Mouse (Mus musculus) E14TG2a.4 (cell line): ENCODE measurements at regions not wholly inside any gene's neighbourhood (a gene's known extent, or its start where the extent isn't known, plus 50 kb on each side); places are given as distances from the start of the nearest gene placed in this dataset.
A peak's percentile ranks its signal among the peaks of the same experiment; 100 is the strongest.

Experiments
- H3K27me3 ChIP-seq: 2 replicates; pipeline ENCODE4 v1.6.1; 2014; ENCODE audit warnings: low read length, control low read depth; ENCODE audit not compliant: insufficient read depth
- H3K36me3 ChIP-seq: 2 replicates; pipeline ENCODE4 v1.6.1; 2014; ENCODE audit warnings: low read length, control low read depth; ENCODE audit not compliant: insufficient read depth
- H3K4me1 ChIP-seq: replicated peaks from 2 replicates; pipeline ENCODE4 v1.6.1; 2014; ENCODE audit warnings: low read depth, low read length, control low read depth
- H3K4me3 ChIP-seq: replicated peaks from 2 replicates; pipeline ENCODE4 v1.5.1; 2014; ENCODE audit warnings: mild to moderate bottlenecking, low read length
- H3K9me3 ChIP-seq: 2 replicates; pipeline ENCODE4 v1.6.1; 2014; ENCODE audit warnings: low read length, control low read depth
- CTCF ChIP-seq: conservative IDR thresholded peaks from 2 replicates; pipeline ENCODE4 v1.5.1; 2014; ENCODE audit warnings: low read length
- NANOG ChIP-seq: IDR thresholded peaks from 2 replicates; pipeline ENCODE4 v1.6.1; 2014; ENCODE audit warnings: borderline replicate concordance, low read length, mixed read lengths
- POU5F1 ChIP-seq: IDR thresholded peaks from 2 replicates; pipeline ENCODE4 v1.6.1; 2014; ENCODE audit warnings: low read length, borderline replicate concordance

DNA sequence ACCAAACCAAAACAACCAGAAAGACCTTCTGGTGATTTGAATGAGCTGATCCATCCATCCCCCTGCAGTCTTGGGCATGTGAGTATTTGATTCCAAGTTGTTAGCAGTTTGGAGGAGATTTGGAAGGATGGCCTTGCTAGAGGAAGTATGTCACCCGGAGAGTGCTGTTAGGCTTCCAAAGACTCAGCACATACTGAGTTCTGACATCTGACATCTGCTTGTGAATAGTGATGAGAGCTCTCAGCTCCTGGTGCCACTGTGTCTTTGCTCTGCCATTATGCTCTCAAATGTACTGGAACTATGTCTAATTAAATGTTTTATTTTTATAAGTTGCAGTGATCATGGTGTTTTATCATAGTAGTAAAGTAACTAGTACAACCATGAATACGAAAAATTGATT lies 1184.2 kb downstream of the Kcnt2 start:
- H3K4me3 ChIP-seq = no peak overlapping the region
- H3K9me3 ChIP-seq = no peaks in the 10 kb centered on the region
- TF ChIP-seq POU5F1 = no peak
- TF ChIP-seq CTCF = no peak
- TF ChIP-seq NANOG = no peak

DNA sequence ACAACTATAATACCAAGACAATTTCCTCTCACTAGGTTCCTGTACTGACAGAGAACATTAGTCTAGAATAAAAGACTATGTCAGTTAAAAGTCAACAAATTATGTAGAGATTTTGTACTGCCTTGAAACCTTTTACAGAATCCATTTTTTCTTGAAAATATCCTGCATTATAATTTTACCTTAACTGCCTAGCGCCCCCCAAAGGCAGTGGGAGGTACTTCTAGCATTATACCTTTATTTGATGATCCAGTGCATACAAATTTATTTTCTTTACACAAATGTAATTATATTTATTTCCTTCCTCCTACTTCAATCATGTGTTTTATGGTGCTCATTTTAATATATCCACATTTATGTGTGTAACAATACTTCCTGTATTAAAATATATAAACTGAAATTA lies 1189.5 kb downstream of the Kcnt2 start:
- Histone ChIP-seq H3K36me3 (no peaks in the 10 kb centered on the region), H3K27me3 (no peaks in the 10 kb centered on the region), H3K4me1 (no peaks in the 10 kb centered on the region), H3K4me3 (no peak overlapping the region), H3K9me3 (no peaks in the 10 kb centered on the region)
- TF ChIP-seq NANOG (no peak), CTCF (peak; percentile 86)

More for the DNA sequence above, 1184.2 kb downstream of the Kcnt2 start:
- no peaks in the 10 kb centered on the region for H3K4me1 ChIP-seq
- H3K36me3 ChIP-seq = no peaks in the 10 kb centered on the region
- no peaks in the 10 kb centered on the region for H3K27me3 ChIP-seq

- Histone ChIP-seq H3K9me3 (no peaks in the 10 kb centered on the region), H3K4me1 (no peaks in the 10 kb centered on the region), H3K36me3 (no peaks in the 10 kb centered on the region), H3K27me3 (no peaks in the 10 kb centered on the region), H3K4me3 (no peak overlapping the region)
- TF ChIP-seq NANOG (no peak), CTCF (no peak), POU5F1 (no peak)
Observed at GRCm38 (mm10) chr1:141440234-141440633, 1194.3 kb downstream of the Kcnt2 start.

DNA sequence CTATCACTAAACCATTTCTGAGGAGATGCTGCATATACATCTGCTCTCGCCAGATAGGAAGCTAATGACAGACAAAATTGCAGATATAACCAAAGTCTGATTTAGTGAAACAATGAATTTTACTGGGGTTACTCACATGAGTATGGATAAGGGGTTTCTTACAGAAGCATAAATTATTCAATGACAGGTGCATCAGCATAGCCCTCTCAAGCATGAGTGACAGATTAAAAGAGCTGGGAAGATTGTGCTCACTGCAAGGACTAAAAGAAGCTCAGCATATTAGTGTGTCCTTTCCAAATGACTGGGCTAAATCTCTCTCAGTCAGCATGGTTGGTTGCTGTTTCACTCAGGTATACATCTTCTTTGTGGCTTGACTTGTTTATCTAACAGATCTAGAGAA lies 1205.0 kb downstream of the Kcnt2 start:
- Histone ChIP-seq H3K36me3 (no peaks in the 10 kb centered on the region), H3K4me1 (no peaks in the 10 kb centered on the region), H3K27me3 (no peaks in the 10 kb centered on the region), H3K4me3 (no peak overlapping the region), H3K9me3 (no peaks in the 10 kb centered on the region)
- TF ChIP-seq CTCF (no peak), POU5F1 (no peak)

- no peaks in the 10 kb centered on the region for H3K36me3 ChIP-seq
- no peak for TF ChIP-seq NANOG
- no peak for TF ChIP-seq CTCF
- no peak for TF ChIP-seq POU5F1
- H3K9me3 ChIP-seq = no peaks in the 10 kb centered on the region
- H3K27me3 ChIP-seq = no peaks in the 10 kb centered on the region
- no peak overlapping the region for H3K4me3 ChIP-seq
- H3K4me1 ChIP-seq = no peaks in the 10 kb centered on the region
Observed at GRCm38 (mm10) chr1:141464576-141464975, 1218.6 kb downstream of the Kcnt2 start.
